8 mouse cellular contexts compared by ENCODE assay signal in the genomic region with DNA sequence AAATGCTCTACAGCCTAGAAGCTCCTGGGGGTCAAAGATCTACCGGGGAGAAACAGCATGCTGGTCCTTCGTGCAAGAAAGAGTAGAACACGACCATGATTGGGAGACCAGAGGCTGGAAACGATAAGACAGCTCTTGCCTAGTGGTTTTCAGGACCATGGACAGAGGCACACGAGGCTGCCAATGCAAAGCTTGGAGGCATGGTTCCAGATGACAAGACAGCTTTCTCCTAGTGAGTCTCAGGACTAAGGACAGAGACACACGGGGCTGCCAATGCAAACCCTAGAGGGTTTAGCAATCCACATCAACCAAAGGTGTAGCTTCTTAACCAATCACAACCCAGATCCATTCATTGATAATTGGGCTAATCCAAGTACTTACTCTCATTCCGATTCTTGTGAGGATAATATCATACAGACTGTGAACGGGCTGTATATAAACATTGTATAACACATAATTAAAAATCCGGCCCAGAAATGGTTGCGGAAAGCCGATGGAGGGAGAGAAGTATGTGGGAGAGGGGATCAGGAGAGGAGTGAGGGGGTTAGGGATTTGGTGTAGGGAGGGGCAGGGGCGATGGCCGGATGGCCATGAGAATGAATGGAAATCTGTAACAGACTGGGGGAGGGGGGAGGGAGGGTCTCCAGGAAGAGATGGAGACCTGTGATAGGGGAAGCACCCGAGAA.
DNase-seq lines count a peak whose midpoint lies in the region; ATAC-seq and TF ChIP-seq lines count a peak whose summit lies in the region.

No protein-coding gene starts in this region.

- TF ChIP-seq RAD21 in MEL (IDR thresholded peaks at IDR 0.05; ENCODE audit: low read depth, low read length), result no peak

- H3K9ac ChIP-seq in hindbrain, embryonic 11.5 days (ENCODE audit: low read depth, low read length), result no peak overlapping the region
- H3K9ac ChIP-seq in hindbrain, embryonic 16.5 days (ENCODE audit: low read depth, low read length), result no peak overlapping the region
- no peak overlapping the region for H3K9ac ChIP-seq in MEL (ENCODE audit: control insufficient read depth, low read depth, low read length, poor library complexity, severe bottlenecking)
- H3K9ac ChIP-seq in lung, postnatal 0 days (replicated peaks; ENCODE audit: low read depth), result no peak overlapping the region

- H3K4me1 ChIP-seq in hindbrain, embryonic 11.5 days (replicated peaks; ENCODE audit: control insufficient read depth, insufficient read depth, low read length), result no peaks in the 10 kb centered on the region
- H3K4me1 ChIP-seq in hindbrain, embryonic 16.5 days (ENCODE audit: control insufficient read depth, insufficient read depth, low read depth, low read length), result no peaks in the 10 kb centered on the region
- no peaks in the 10 kb centered on the region for H3K4me1 ChIP-seq in MEL (ENCODE audit: control insufficient read depth in 1 of 2, insufficient read depth in 2 of 2, low read length in 2 of 2)
- H3K4me1 ChIP-seq in embryonic facial prominence, embryonic 10.5 days, result no peaks in the 10 kb centered on the region
- no peaks in the 10 kb centered on the region for H3K4me1 ChIP-seq in lung, postnatal 0 days (ENCODE audit: insufficient read depth, low read depth, low read length)

- H3K27me3 ChIP-seq in hindbrain, embryonic 11.5 days (ENCODE audit: control insufficient read depth, insufficient read depth, low read length), result no peaks in the 10 kb centered on the region
- no peaks in the 10 kb centered on the region for H3K27me3 ChIP-seq in hindbrain, embryonic 16.5 days (replicated peaks; ENCODE audit: control insufficient read depth, insufficient read depth, low read length)
- H3K27me3 ChIP-seq in MEL (ENCODE audit: control insufficient read depth in 1 of 2, insufficient read depth in 2 of 2, low read length in 2 of 2), result no peaks in the 10 kb centered on the region
- no peaks in the 10 kb centered on the region for H3K27me3 ChIP-seq in embryonic facial prominence, embryonic 10.5 days (replicated peaks; ENCODE audit: low read depth, poor library complexity, severe bottlenecking)
- no peaks in the 10 kb centered on the region for H3K27me3 ChIP-seq in lung, postnatal 0 days (replicated peaks; ENCODE audit: insufficient read depth, low read length)

- no peak overlapping the region for H3K4me3 ChIP-seq in hindbrain, embryonic 11.5 days (ENCODE audit: low read depth, low read length)
- H3K4me3 ChIP-seq in hindbrain, embryonic 16.5 days (ENCODE audit: low read length), result no peak overlapping the region
- no peak overlapping the region for H3K4me3 ChIP-seq in MEL (ENCODE audit: control insufficient read depth in 1 of 2, insufficient read depth in 1 of 2, low read depth in 2 of 2, low read length in 2 of 2)
- H3K4me3 ChIP-seq in embryonic facial prominence, embryonic 10.5 days, result no peak overlapping the region
- H3K4me3 ChIP-seq in lung, postnatal 0 days (ENCODE audit: low read depth, low read length), result no peak overlapping the region

- H3K4me2 ChIP-seq in hindbrain, embryonic 11.5 days (replicated peaks; ENCODE audit: low read depth, low read length), result no peak overlapping the region
- H3K4me2 ChIP-seq in hindbrain, embryonic 16.5 days (ENCODE audit: low read length), result no peak overlapping the region
- no peak overlapping the region for H3K4me2 ChIP-seq in lung, postnatal 0 days (replicated peaks; ENCODE audit: low read depth, low read length)

- TF ChIP-seq POLR2A in MEL (IDR thresholded peaks at IDR 0.05; ENCODE audit: control insufficient read depth in 1 of 2, insufficient read depth in 1 of 2, low read depth in 1 of 2, low read length in 2 of 2, poor library complexity in 1 of 2), result no peak

- H3K9me3 ChIP-seq in hindbrain, embryonic 11.5 days (ENCODE audit: control insufficient read depth, low read length), result no peaks in the 10 kb centered on the region
- no peaks in the 10 kb centered on the region for H3K9me3 ChIP-seq in hindbrain, embryonic 16.5 days (ENCODE audit: control insufficient read depth, low read length)
- no peaks in the 10 kb centered on the region for H3K9me3 ChIP-seq in MEL (replicated peaks; ENCODE audit: insufficient read depth, low read length)
- H3K9me3 ChIP-seq in embryonic facial prominence, embryonic 10.5 days, result no peaks in the 10 kb centered on the region; the same call in 1 of the 2 replicates
- H3K9me3 ChIP-seq in lung, postnatal 0 days (ENCODE audit: low read length), result no peaks in the 10 kb centered on the region

- ATAC-seq in hindbrain, embryonic 11.5 days (ENCODE audit: low FRiP score), result no peak
- no peak for ATAC-seq in hindbrain, embryonic 16.5 days
- peak; percentile 62 for ATAC-seq in lung, postnatal 0 days

- no peaks in the 10 kb centered on the region for H3K79me2 ChIP-seq in MEL (ENCODE audit: control insufficient read depth, insufficient read depth, low read length, poor library complexity)

- H3K36me3 ChIP-seq in hindbrain, embryonic 11.5 days (ENCODE audit: control insufficient read depth, insufficient read depth, low read length), result no peaks in the 10 kb centered on the region
- H3K36me3 ChIP-seq in hindbrain, embryonic 16.5 days (ENCODE audit: control insufficient read depth, insufficient read depth, low read length), result no peaks in the 10 kb centered on the region
- H3K36me3 ChIP-seq in MEL (ENCODE audit: control insufficient read depth in 1 of 2, insufficient read depth in 2 of 2, low read length in 2 of 2), result no peaks in the 10 kb centered on the region
- H3K36me3 ChIP-seq in embryonic facial prominence, embryonic 10.5 days (replicated peaks), result no peaks in the 10 kb centered on the region
- no peaks in the 10 kb centered on the region for H3K36me3 ChIP-seq in lung, postnatal 0 days (ENCODE audit: insufficient read depth, low read length)

- TF ChIP-seq EP300 in MEL (IDR thresholded peaks at IDR 0.05; ENCODE audit: low read depth in 1 of 2, low read length in 2 of 2), result no peak
- TF ChIP-seq EP300 in lung, postnatal 0 days (IDR thresholded peaks at IDR 0.05), result no peak

- DNase-seq in hindbrain, embryonic 11.5 days (ENCODE audit: low spot score), result peak; percentile 75
- DNase-seq in MEL (ENCODE audit: low read depth, low spot score), result peak; percentile 80
- DNase-seq in embryonic facial prominence, embryonic 10.5 days (ENCODE audit: low spot score), result peak; percentile 87
- peak; percentile 5 for DNase-seq in kidney, adult 11 months
- DNase-seq in lung, postnatal 0 days (ENCODE audit: low spot score), result peak; percentile 91
- peak; percentile 72 for DNase-seq in yolk sac, embryonic 10.5 days (ENCODE audit: low spot score)
- DNase-seq in natural killer cell, adult 2 months (ENCODE audit: low spot score in 2 of 2), result no peak

- no peak for TF ChIP-seq CTCF in MEL (IDR thresholded peaks at IDR 0.05 in 2 of 3, conservative IDR thresholded peaks at IDR 0.05 in 1 of 3; ENCODE audit: control insufficient read depth in 1 of 3, insufficient read depth in 1 of 3, low read depth in 2 of 3, low read length in 3 of 3, poor library complexity in 1 of 3, severe bottlenecking in 1 of 3)
- no peak for TF ChIP-seq CTCF in lung, postnatal 0 days (IDR thresholded peaks at IDR 0.05)

- no peak overlapping the region for H3K27ac ChIP-seq in hindbrain, embryonic 11.5 days (ENCODE audit: low read depth, low read length)
- H3K27ac ChIP-seq in hindbrain, embryonic 16.5 days (ENCODE audit: low read depth, low read length), result no peak overlapping the region
- H3K27ac ChIP-seq in MEL (ENCODE audit: control insufficient read depth, low read depth, low read length), result no peak overlapping the region
- H3K27ac ChIP-seq in embryonic facial prominence, embryonic 10.5 days (replicated peaks), result no peak overlapping the region
- H3K27ac ChIP-seq in lung, postnatal 0 days (ENCODE audit: low read length), result no peak overlapping the region

- 59% methylated on average over 14 of the region's 14 CpGs for WGBS in hindbrain, embryonic 11.5 days
- WGBS in hindbrain, embryonic 16.5 days, result 55% methylated on average over 14 of the region's 14 CpGs
- 51% methylated on average over 14 of the region's 14 CpGs for WGBS in embryonic facial prominence, embryonic 10.5 days
- WGBS in lung, postnatal 0 days, result 48% methylated on average over 14 of the region's 14 CpGs

TF ChIP-seq in MEL, 35 proteins besides CTCF, POLR2A, EP300 and RAD21:
- no peak for TF ChIP-seq SMC3 (IDR thresholded peaks at IDR 0.05; ENCODE audit: low read depth, low read length)
- TF ChIP-seq KAT2A (conservative IDR thresholded peaks at IDR 0.05; ENCODE audit: low read depth, low read length), result no peak
- peak; percentile 93 for TF ChIP-seq MXI1 (IDR thresholded peaks at IDR 0.05; ENCODE audit: low read depth, low read length)
- no peak for TF ChIP-seq GABPA (IDR thresholded peaks at IDR 0.05; ENCODE audit: low read depth, low read length)
- TF ChIP-seq SIN3A (IDR thresholded peaks at IDR 0.05; ENCODE audit: low read length), result peak; percentile 79

Comparison
In these comparisons a context has a peak if more than half of its experiments do, and no peak if none do; other contexts are left out.
1. DNase-seq: peak in hindbrain, embryonic 11.5 days (single experiment), MEL (single experiment), embryonic facial prominence, embryonic 10.5 days (single experiment), kidney, adult 11 months (single experiment), lung, postnatal 0 days (single experiment) and yolk sac, embryonic 10.5 days (single experiment); none in natural killer cell, adult 2 months (0 of 2).